ENCODE assay signal across 8 mouse cellular contexts in the genomic region with DNA sequence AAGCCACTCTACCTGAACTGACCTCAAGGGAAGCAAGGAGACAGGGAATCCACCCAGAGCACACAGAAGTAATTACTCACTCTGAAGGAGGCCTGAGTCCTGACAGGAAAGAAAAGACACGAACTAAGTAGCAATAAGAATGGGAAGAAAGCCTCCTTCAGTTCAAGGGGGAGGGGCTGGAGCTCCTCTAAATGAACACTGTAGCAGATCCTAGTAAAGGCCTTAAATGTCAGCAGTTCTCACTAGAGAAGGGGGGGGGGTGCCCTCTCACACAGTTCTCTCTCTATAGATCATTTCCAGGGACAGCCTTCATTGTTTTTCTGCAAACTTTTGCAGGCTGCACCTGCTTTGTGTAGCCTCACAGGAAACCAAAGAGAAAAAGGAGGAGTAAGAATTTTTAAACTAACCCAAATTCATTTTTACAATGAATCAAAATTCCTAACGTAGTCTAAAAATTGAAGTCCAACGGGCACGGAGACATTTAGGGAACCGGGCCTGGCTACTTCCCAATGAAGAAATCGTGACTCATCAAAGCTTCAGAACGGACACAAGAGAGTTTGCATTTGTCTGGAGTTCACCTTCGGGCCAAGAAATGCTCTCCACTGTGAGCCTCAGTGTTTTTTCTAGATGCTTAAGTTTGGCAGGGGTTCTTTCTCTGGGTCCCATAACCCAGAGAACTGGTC. TPM values are rescaled to one million over a fixed set of nuclear protein-coding genes. Genes with fewer than 3 reads are reported as not detected.
DNase-seq lines count a peak whose midpoint lies in the region; ATAC-seq and TF ChIP-seq lines count a peak whose summit lies in the region.

No protein-coding gene starts in this region.

- TF ChIP-seq POLR2A in heart, adult 2 months (IDR thresholded peaks at IDR 0.05; ENCODE audit: insufficient read depth, low read depth, low read length): no peak

- H3K9me3 ChIP-seq in heart, embryonic 16.5 days (replicated peaks; ENCODE audit: control insufficient read depth, low read length): no peaks in the 10 kb centered on the region
- no peaks in the 10 kb centered on the region for H3K9me3 ChIP-seq in limb, embryonic 13.5 days
- no peaks in the 10 kb centered on the region for H3K9me3 ChIP-seq in neural tube, embryonic 14.5 days (ENCODE audit: control insufficient read depth, low read length)

- WGBS in heart, adult 2 months: 29% methylated on average over 8 of the region's 8 CpGs
- 32% methylated on average over 8 of the region's 8 CpGs for WGBS in heart, embryonic 16.5 days
- WGBS in limb, embryonic 13.5 days: 38% methylated on average over 8 of the region's 8 CpGs
- WGBS in neural tube, embryonic 14.5 days: 26% methylated on average over 8 of the region's 8 CpGs

- peak overlapping the region; percentile 59; the same call in 1 of the 2 replicates for H3K4me3 ChIP-seq in heart, adult 2 months
- H3K4me3 ChIP-seq in heart, embryonic 16.5 days (ENCODE audit: low read length): peak overlapping the region; percentile 74
- peak overlapping the region; percentile 70 for H3K4me3 ChIP-seq in limb, embryonic 13.5 days
- H3K4me3 ChIP-seq in neural tube, embryonic 14.5 days (ENCODE audit: low read depth, low read length): no peak overlapping the region

- TF ChIP-seq EP300 in heart, adult 2 months (IDR thresholded peaks at IDR 0.05; ENCODE audit: insufficient read depth, low read depth, low read length): no peak

- H3K27ac ChIP-seq in heart, adult 2 months: no peak overlapping the region
- H3K27ac ChIP-seq in heart, embryonic 16.5 days (ENCODE audit: low read length): no peak overlapping the region
- no peak overlapping the region for H3K27ac ChIP-seq in limb, embryonic 13.5 days
- H3K27ac ChIP-seq in neural tube, embryonic 14.5 days (ENCODE audit: low read depth, low read length): no peak overlapping the region

- H3K4me2 ChIP-seq in heart, embryonic 16.5 days (ENCODE audit: low read depth, low read length): peak overlapping the region; percentile 100
- peak overlapping the region; percentile 98 for H3K4me2 ChIP-seq in limb, embryonic 13.5 days (replicated peaks)
- peak overlapping the region; percentile 99; the same call in 1 of the 2 replicates for H3K4me2 ChIP-seq in neural tube, embryonic 14.5 days (ENCODE audit: low read depth, low read length)

- H3K4me1 ChIP-seq in heart, adult 2 months (ENCODE audit: control insufficient read depth, insufficient read depth, low read length): no peaks in the 10 kb centered on the region; the same call in none of the 2 replicates
- H3K4me1 ChIP-seq in heart, embryonic 16.5 days (ENCODE audit: control insufficient read depth, insufficient read depth, low read length): peaks cover 9% of the 10 kb centered on the region
- peaks cover 30% of the 10 kb centered on the region for H3K4me1 ChIP-seq in limb, embryonic 13.5 days
- H3K4me1 ChIP-seq in neural tube, embryonic 14.5 days (ENCODE audit: control insufficient read depth, insufficient read depth, low read length): peaks cover 12% of the 10 kb centered on the region

- no peaks in the 10 kb centered on the region for H3K36me3 ChIP-seq in heart, adult 2 months (ENCODE audit: control insufficient read depth, insufficient read depth, low read length)
- no peaks in the 10 kb centered on the region for H3K36me3 ChIP-seq in heart, embryonic 16.5 days (ENCODE audit: control insufficient read depth, insufficient read depth)
- no peaks in the 10 kb centered on the region for H3K36me3 ChIP-seq in limb, embryonic 13.5 days
- H3K36me3 ChIP-seq in neural tube, embryonic 14.5 days (ENCODE audit: control insufficient read depth, insufficient read depth, low read length): no peaks in the 10 kb centered on the region

- TF ChIP-seq CTCF in heart, adult 2 months (IDR thresholded peaks at IDR 0.05): no peak

- ATAC-seq in heart, embryonic 16.5 days (replicated peaks; ENCODE audit: extremely low read depth, insufficient read depth, low FRiP score): no peak
- ATAC-seq in limb, embryonic 13.5 days (ENCODE audit: low FRiP score, low read depth): no peak
- no peak for ATAC-seq in neural tube, embryonic 14.5 days (ENCODE audit: low read depth)

- DNase-seq in heart, adult 2 months: peak; percentile 32 to 46
- no peak for DNase-seq in heart, adult 11 months
- peak; percentile 53 for DNase-seq in adrenal gland, postnatal 14 days
- DNase-seq in frontal cortex, postnatal 10 days (ENCODE audit: low spot score in 2 of 2): no peak
- no peak for DNase-seq in spleen, adult 12 weeks (ENCODE audit: low spot score)

- H3K9ac ChIP-seq in heart, adult 2 months (ENCODE audit: low read depth, low read length): no peak overlapping the region
- H3K9ac ChIP-seq in heart, embryonic 16.5 days (ENCODE audit: low read length): no peak overlapping the region
- H3K9ac ChIP-seq in limb, embryonic 13.5 days: no peak overlapping the region
- no peak overlapping the region for H3K9ac ChIP-seq in neural tube, embryonic 14.5 days (replicated peaks; ENCODE audit: low read depth, low read length)

- intact Hi-C loops in heart, adult 2 months (cut with DNase I): no loop called here

- no peaks in the 10 kb centered on the region for H3K79me2 ChIP-seq in heart, adult 2 months (replicated peaks; ENCODE audit: control insufficient read depth, insufficient read depth, low read length)

- H3K27me3 ChIP-seq in heart, adult 2 months (ENCODE audit: control insufficient read depth, insufficient read depth, low read length): peaks cover 4% of the 10 kb centered on the region; the same call in 1 of the 2 replicates
- peaks cover 13% of the 10 kb centered on the region for H3K27me3 ChIP-seq in heart, embryonic 16.5 days (ENCODE audit: control insufficient read depth, insufficient read depth, low read length)
- peaks cover 30% of the 10 kb centered on the region for H3K27me3 ChIP-seq in limb, embryonic 13.5 days
- H3K27me3 ChIP-seq in neural tube, embryonic 14.5 days (ENCODE audit: control insufficient read depth, insufficient read depth, low read length): peaks cover 28% of the 10 kb centered on the region

RNA-seq across cellular contexts. Expression of gene Glis3, which starts 2.7 kb away (rescaled TPM):
- total RNA-seq in heart, adult 2 months (2021): 1 to 10 TPM; 1.1 to 1.3 TPM
- 0.50 and 0.55 TPM in 2 replicates for polyA plus RNA-seq in heart, adult 2 months (2012; rRNA removed)
- total RNA-seq in adrenal gland, postnatal 14 days (2021): 6.4 and 8.9 TPM in 2 replicates
- polyA plus RNA-seq in heart, embryonic 16.5 days (2015; fragmentation: Nextera tagmentation; extraction: Ambion mirVana): 1.3 and 1.7 TPM in 2 replicates
- polyA plus RNA-seq in limb, embryonic 13.5 days (2015; fragmentation: Nextera tagmentation; extraction: Ambion mirVana): 3.5 and 4.7 TPM in 2 replicates
- 2.7 and 3.3 TPM in 2 replicates for polyA plus RNA-seq in neural tube, embryonic 14.5 days (2014; fragmentation: Nextera tagmentation; extraction: Ambion mirVana)

Comparison
In these comparisons a context has a peak if more than half of its experiments do, and no peak if none do; other contexts are left out.
1. DNase-seq: peak in heart, adult 2 months (2 of 2) and adrenal gland, postnatal 14 days (single experiment); none in heart, adult 11 months (single experiment), frontal cortex, postnatal 10 days (0 of 2) and spleen, adult 12 weeks (single experiment).
2. Peak in every context shown above with its lines, with median percentiles within 50 percentile points of each other: H3K4me2 ChIP-seq.